Mouse (Mus musculus) stomach, embryonic 15.5 days (tissue): ENCODE measurements around the gene Rtl5. TPM values are rescaled to one million over a fixed set of nuclear protein-coding genes. Genes with fewer than 3 reads are reported as not detected.

Source experiments
- ATAC-seq: fragments of 200-750 bp; cut with Nextera tagmentation; 2 replicates; pipeline ENCODE4 v1.8.0; 2017; ENCODE audit warnings: low read depth, moderate number of reproducible peaks, moderate TSS enrichment; ENCODE audit not compliant: insufficient read depth, low FRiP score
- H3K27ac ChIP-seq: fragments of 300-500 bp; sonication (generic); 2 replicates; pipeline ENCODE4 v1.5.1; 2015; ENCODE audit warnings: mild to moderate bottlenecking, inconsistent platforms
- H3K27me3 ChIP-seq: fragments of 300-500 bp; sonication (generic); replicated peaks from 2 replicates; pipeline ENCODE4 v1.6.1; 2015; ENCODE audit warnings: inconsistent platforms
- H3K36me3 ChIP-seq: fragments of 300-500 bp; sonication (generic); 2 replicates; pipeline ENCODE4 v1.6.1; 2015; ENCODE audit warnings: inconsistent platforms
- H3K4me1 ChIP-seq: fragments of 300-500 bp; sonication (generic); 2 replicates; pipeline ENCODE4 v1.6.1; 2015; ENCODE audit warnings: inconsistent platforms
- H3K4me2 ChIP-seq: fragments of 300-500 bp; sonication (generic); 2 replicates; pipeline ENCODE4 v1.6.1; 2015; ENCODE audit warnings: mild to moderate bottlenecking, inconsistent platforms
- H3K4me3 ChIP-seq: fragments of 300-500 bp; sonication (generic); replicated peaks from 2 replicates; pipeline ENCODE4 v1.5.1; 2015; ENCODE audit warnings: inconsistent platforms
- H3K9ac ChIP-seq: fragments of 300-500 bp; sonication (generic); 2 replicates; pipeline ENCODE4 v1.6.1; 2015; ENCODE audit warnings: inconsistent platforms
- H3K9me3 ChIP-seq: fragments of 300-500 bp; sonication (generic); 2 replicates; pipeline ENCODE4 v1.6.1; 2016; ENCODE audit warnings: inconsistent platforms
- WGBS: fragments of 180-500 bp; shearing (Covaris S2); methylation state at CpG from one replicate; pipeline ENCODE4 v1.1.7; 2015; 5-methylcytosine and 5-hydroxymethylcytosine counted together
- polyA plus RNA-seq: library from polyadenylated mRNA; unstranded; fragments of >200 nt; fragmentation: Nextera tagmentation; extraction: Ambion mirVana; gene quantifications from 2 replicates; pipeline ENCODE4 v1.2.1, GENCODE M21; 2015

Rtl5 gene
- polyA plus RNA-seq, 1 experiment from 2014 or later = 2.5 TPM

DNA sequence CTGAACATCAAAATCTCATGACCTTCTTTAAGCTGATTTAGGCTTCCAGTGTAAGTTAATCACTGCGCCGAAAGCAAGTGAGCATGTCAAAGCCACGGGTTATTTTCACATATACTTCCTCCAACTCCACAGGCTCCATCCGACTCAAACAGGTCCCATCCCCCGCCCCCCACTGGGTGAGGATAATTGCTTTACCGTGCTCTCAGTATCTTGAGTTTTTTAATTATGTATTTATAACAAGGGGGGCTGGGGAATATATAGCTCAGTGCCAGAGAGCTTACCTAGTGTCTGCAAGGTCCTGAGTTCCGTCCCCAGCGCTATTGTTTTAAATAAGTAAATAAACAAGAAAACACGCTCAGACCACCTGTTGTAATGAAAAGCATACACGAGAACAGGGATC is 10.0 kb upstream of the Rtl5 start:
- H3K36me3 ChIP-seq = no peaks in the 10 kb centered on the region
- no peak overlapping the region for H3K4me3 ChIP-seq
- no peaks in the 10 kb centered on the region for H3K9me3 ChIP-seq
- WGBS = 54% methylated on average over 10 of the region's 10 CpGs
- no peak overlapping the region for H3K4me2 ChIP-seq
- no peak overlapping the region for H3K27ac ChIP-seq
- no peaks in the 10 kb centered on the region for H3K4me1 ChIP-seq
- no peaks in the 10 kb centered on the region for H3K27me3 ChIP-seq
- H3K9ac ChIP-seq = no peak overlapping the region
- no peak for ATAC-seq

DNA sequence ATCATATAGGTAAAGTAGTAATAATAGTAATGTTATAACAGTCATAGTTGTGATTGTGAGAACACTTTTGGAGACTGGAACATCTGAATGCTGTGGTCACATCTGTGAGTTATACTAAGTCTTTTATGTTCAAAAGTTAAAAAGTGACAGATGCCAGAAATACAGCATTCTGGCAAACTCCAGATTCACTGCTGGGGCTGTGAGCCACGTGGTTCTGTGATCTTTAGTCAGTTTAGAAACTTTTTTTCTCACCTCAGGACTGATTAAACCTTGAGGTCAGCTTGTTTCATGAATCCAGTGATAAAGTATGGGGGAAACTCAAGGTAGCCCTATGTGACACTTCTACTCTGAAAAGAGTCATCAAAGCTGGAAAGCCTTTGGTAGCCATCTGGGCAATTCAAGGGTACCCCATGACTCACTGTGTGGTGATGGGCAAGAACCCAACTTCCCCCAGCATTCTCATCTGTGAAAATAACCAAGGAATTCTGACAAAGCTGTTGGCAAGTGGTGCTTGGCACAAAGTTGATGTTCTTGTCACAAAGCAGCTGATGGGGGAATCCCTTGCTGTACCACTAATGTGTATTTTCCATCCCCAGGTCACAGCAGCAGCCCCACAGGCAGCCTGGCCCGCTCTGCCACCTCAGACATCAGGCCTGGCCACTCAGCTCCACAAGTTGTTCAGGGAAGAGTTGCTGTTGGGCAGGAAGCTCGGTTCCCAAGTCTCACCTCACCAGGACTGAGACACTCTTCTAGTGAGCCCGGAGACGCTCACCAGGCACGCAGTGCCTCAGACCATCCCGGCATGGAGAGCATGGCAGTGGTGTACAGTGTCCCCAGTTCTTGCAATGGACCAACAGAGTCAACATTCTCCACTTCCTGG is 6.0 kb upstream of the Rtl5 start:
- no peak overlapping the region for H3K4me2 ChIP-seq
- no peak overlapping the region for H3K27ac ChIP-seq
- no peaks in the 10 kb centered on the region for H3K9me3 ChIP-seq
- no peaks in the 10 kb centered on the region for H3K4me1 ChIP-seq
- ATAC-seq = no peak
- H3K36me3 ChIP-seq = no peaks in the 10 kb centered on the region
- H3K27me3 ChIP-seq = no peaks in the 10 kb centered on the region
- H3K4me3 ChIP-seq = no peak overlapping the region
- no peak overlapping the region for H3K9ac ChIP-seq
- 85% methylated on average over 7 of the region's 7 CpGs for WGBS

DNA sequence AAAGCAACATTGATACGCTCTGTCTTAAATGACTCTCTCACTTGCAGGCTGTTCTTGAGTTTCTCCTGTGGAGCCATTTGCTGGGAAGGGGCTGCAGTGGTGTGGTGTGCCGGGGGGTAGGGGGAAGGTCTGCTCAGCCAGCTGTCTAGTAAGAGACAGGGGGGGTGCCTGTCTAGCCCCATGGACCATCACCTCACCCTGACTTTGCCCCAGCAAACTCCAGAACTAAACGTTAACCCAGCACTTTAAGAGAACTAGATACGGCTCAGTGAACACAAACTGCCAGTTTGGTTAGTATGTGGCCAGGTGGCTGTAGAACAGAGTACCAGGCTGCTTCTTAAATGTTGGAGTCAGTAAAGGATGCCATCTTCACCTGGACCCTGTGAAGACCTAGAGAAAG is 4.1 kb upstream of the Rtl5 start:
- ATAC-seq = no peak

DNA sequence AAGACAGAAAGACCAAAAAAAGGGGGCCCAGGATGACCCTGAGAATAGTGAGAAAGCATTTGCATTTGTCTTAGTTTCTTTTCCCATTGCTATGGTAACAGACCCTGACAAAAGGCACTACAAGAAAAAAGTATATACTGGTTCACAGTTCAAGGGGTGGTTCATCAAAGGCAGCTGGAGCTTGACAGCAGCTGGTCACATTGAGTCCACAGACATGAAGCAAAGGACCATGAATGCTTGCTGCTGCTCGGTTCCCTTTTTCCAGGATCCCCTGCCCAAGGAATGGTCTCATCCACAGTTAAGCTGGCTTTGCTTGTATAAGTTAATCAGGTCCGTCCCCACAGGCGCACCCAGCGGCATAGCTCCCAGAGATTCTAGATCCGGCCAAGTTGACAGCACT is 3.3 kb upstream of the Rtl5 start:
- no peak overlapping the region for H3K9ac ChIP-seq
- H3K27ac ChIP-seq = no peak overlapping the region
- H3K4me2 ChIP-seq = no peak overlapping the region
- no peaks in the 10 kb centered on the region for H3K27me3 ChIP-seq
- WGBS = 85% methylated on average over 5 of the region's 5 CpGs
- no peak for ATAC-seq
- no peaks in the 10 kb centered on the region for H3K9me3 ChIP-seq
- H3K36me3 ChIP-seq = no peaks in the 10 kb centered on the region
- no peaks in the 10 kb centered on the region for H3K4me1 ChIP-seq
- no peak overlapping the region for H3K4me3 ChIP-seq

More for the DNA sequence above, 4.1 kb upstream of the Rtl5 start:
- Histone ChIP-seq H3K36me3 (no peaks in the 10 kb centered on the region), H3K27ac (no peak overlapping the region), H3K27me3 (no peaks in the 10 kb centered on the region), H3K4me2 (no peak overlapping the region), H3K4me3 (no peak overlapping the region), H3K4me1 (no peaks in the 10 kb centered on the region), H3K9ac (no peak overlapping the region), H3K9me3 (no peaks in the 10 kb centered on the region)
- 83% methylated on average over 4 of the region's 4 CpGs for whole genome bisulfite sequencing

DNA sequence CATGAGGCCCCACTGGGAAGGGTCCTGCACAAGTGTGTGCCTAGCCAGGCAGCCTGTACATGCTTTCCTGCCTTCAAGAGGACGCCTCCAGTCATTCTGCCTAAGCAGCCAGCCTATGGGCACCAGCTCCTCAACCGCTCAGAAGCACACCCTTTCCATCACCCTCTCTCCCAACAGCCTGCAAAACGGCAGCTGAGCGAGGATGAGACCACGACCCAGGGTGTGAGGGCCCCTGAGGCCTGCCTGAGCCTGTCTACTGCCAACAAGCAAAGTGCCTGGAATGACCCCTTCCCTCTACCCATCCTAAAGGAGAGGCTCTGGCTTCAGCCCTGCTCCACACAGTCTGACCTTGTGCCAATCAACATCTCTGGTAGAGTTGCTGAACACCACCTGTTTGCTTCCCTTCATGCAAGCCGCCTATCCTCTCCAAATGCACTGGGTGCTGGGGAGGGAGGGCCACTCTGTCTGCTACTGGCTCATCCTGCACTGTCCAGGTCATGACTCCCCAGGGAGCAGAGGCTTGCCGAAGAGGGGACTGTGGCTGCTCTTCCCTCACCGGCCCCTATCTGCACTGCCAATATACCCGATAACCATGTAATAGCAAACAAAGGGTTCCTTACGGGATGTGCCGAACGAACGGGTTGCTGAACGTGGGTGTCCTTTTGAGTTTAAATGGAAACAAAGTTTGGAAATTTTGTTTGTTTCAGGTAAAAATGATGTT is 2.7 kb upstream of the Rtl5 start:
- no peak overlapping the region for H3K27ac ChIP-seq
- no peak overlapping the region for H3K9ac ChIP-seq
- H3K9me3 ChIP-seq = no peaks in the 10 kb centered on the region
- WGBS = 85% methylated on average over 14 of the region's 14 CpGs
- H3K4me2 ChIP-seq = no peak overlapping the region
- H3K36me3 ChIP-seq = no peaks in the 10 kb centered on the region
- ATAC-seq = no peak
- H3K4me3 ChIP-seq = no peak overlapping the region
- no peaks in the 10 kb centered on the region for H3K27me3 ChIP-seq
- no peaks in the 10 kb centered on the region for H3K4me1 ChIP-seq

DNA sequence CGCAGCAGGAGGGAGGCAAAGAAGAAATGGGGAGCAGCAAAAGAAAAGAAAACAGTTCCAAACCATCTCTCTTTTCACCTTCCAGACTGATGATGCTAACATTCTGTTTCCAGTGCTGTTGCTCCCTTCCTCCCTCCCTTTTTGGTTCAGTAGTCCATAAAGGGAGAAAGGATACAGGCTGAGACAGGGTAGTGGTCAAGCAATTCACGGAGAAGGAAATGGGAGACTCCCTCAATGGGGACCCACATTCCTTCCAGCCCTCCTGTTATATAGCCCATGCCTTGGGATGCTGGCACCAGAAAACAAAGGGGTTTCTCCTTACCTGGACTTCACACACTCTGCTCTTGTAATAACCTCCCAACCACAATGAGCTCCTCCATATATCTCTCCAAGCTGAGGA is 413 bp upstream of the Rtl5 start:
- H3K9me3 ChIP-seq = no peaks in the 10 kb centered on the region
- no peak overlapping the region for H3K9ac ChIP-seq
- H3K27ac ChIP-seq = peak overlapping the region; percentile 40; the same call in 1 of the 2 replicates
- H3K4me3 ChIP-seq = peak overlapping the region; percentile 48
- no peaks in the 10 kb centered on the region for H3K36me3 ChIP-seq
- H3K4me2 ChIP-seq = peak overlapping the region; percentile 68
- H3K27me3 ChIP-seq = no peaks in the 10 kb centered on the region
- no peak for ATAC-seq
- WGBS = 42% methylated on average over 1 of the region's 2 CpGs
- no peaks in the 10 kb centered on the region for H3K4me1 ChIP-seq

DNA sequence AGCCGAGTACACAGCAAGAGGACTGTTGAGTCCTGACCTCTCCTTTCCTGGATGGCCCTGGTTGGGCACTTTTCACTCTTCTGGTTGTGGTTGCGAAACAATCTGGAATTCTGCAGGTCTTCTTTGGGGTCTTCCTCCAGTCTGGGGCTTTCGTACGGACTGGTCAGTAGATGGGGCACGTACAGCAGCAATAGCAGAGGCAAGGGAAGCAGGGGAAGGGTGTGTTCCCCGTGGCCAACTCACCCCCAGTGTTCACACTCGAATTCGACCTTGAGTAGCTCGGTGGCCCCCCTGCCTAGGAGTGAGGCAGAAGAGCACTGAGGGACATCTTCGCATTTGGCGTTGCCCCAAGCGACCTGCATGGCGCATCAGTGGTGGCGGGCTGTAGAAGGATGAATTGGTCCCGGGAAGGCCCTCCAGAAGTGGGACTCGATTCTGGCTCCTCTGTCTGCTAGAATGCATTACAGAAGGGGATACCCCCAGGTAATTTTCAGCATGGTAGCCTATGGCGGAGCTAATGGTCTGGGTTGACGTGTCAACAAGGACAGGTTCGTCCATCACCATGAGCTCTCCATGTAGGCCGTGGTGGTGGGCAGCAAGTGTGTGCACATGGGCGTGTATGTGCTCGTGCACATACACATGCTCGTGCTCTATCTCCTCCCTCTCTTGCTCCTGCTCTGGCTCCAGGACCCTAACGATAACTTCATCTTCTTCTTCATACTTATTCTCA is 2.1 kb downstream of the Rtl5 start:
- 90% methylated on average over 24 of the region's 24 CpGs for WGBS

DNA sequence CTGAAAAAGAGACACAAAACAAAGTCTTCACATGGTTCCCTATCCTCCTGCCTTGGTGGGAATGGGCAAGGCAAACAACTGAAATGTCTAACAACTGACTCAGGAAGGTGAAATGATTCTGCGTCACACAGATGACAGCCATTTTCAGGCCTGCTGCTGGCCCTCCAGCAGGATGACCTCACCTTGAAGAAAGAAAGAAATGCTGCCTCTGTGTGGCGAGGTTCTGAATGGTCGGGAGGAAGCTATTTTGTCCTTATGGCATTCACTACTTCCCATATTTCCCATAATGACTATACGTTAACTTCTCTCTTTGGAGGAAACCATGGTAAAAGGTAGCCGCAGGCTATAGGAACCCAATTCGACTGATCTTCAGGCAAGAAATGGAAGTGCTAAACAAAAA is 4.0 kb downstream of the Rtl5 start:
- Histone ChIP-seq H3K9me3 (no peaks in the 10 kb centered on the region), H3K36me3 (no peaks in the 10 kb centered on the region), H3K9ac (no peak overlapping the region), H3K4me2 (no peak overlapping the region), H3K4me1 (no peaks in the 10 kb centered on the region), H3K4me3 (no peak overlapping the region), H3K27me3 (no peaks in the 10 kb centered on the region), H3K27ac (no peak overlapping the region)
- WGBS = 76% methylated on average over 6 of the region's 6 CpGs
- no peak for ATAC-seq

More for the DNA sequence above, 2.1 kb downstream of the Rtl5 start:
- Histone ChIP-seq H3K4me2 (no peak overlapping the region), H3K4me3 (no peak overlapping the region), H3K27ac (no peak overlapping the region), H3K4me1 (no peaks in the 10 kb centered on the region), H3K36me3 (no peaks in the 10 kb centered on the region), H3K9ac (no peak overlapping the region), H3K9me3 (no peaks in the 10 kb centered on the region), H3K27me3 (no peaks in the 10 kb centered on the region)
- ATAC-seq = no peak

DNA sequence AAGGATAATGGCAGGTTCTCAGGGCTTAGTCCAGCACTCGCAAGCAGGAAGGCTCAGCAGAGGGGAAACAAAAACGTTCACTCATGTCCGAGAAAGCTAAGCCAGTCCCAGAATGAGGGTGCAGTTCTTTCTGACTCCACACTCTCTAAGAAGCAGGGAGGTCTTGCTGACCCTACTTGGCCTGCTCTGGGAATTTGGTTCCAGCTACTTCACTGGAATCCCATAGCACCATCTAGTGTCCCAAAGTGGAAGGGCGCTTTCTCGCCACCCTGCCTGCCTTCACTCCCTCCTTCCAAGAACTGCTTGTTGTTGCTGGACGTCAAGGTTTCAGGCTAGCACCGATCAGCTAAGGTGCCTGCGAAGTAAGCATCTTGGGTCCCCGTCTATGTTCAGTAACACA is 5.0 kb downstream of the Rtl5 start:
- Histone ChIP-seq H3K9me3 (no peaks in the 10 kb centered on the region), H3K27me3 (no peaks in the 10 kb centered on the region), H3K4me1 (no peaks in the 10 kb centered on the region), H3K27ac (no peak overlapping the region), H3K9ac (no peak overlapping the region), H3K36me3 (no peaks in the 10 kb centered on the region), H3K4me2 (no peak overlapping the region), H3K4me3 (no peak overlapping the region)
- ATAC-seq = no peak
- 22% methylated on average over 9 of the region's 9 CpGs for WGBS

DNA sequence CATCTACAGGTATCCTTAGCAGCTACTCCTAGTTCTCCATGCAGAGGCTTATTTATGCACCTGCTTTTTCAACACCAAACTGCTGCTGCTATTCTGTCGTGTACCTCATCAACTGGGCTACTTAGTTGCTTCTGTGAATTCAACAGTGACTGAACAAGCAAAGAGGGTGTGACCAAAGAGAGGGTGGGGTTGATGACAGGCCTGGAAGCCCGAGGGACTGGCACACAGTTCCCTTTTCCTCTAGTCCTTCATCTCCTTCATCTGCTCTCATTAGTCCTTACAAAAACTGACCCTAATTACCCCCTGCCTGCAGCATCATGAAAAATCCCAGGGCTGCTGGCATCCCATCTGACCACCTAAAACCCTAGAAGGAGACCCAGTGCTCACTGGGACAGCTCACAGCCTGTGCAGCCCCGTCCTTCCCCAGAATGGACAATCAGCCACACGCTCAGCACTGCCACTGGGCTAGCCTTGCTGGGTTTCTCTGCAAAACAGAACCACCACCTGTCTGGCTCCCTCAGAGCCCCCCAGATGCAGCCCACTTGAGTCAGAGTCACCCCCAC is 5.8 kb downstream of the Rtl5 start:
- H3K9ac ChIP-seq = no peak overlapping the region
- no peaks in the 10 kb centered on the region for H3K4me1 ChIP-seq
- no peak overlapping the region for H3K4me3 ChIP-seq
- 53% methylated on average over 4 of the region's 4 CpGs for WGBS
- H3K27me3 ChIP-seq = no peaks in the 10 kb centered on the region
- no peaks in the 10 kb centered on the region for H3K36me3 ChIP-seq
- H3K9me3 ChIP-seq = no peaks in the 10 kb centered on the region
- H3K27ac ChIP-seq = no peak overlapping the region
- ATAC-seq = no peak
- no peak overlapping the region for H3K4me2 ChIP-seq

DNA sequence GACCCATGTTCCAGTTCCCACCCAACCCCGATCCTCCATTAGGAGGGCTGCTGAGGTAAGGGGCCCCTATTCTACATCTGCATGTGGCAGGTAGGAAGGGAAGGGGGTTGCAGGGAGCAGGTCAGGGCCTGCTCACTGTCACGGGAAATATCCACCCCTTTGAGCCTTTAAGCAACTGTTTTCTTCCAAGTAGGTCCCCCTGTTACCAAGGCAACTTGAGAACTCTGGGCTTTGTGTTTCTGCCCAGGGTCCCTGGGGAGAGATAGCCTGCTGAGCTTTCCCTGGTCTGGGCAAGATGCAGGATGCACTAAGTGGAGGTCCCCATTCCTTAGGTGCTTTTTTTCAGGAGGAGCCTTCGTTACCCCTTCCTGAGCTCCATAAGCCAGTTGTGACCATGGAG is 7.0 kb downstream of the Rtl5 start:
- Histone ChIP-seq H3K9ac (no peak overlapping the region), H3K4me2 (no peak overlapping the region), H3K9me3 (no peaks in the 10 kb centered on the region), H3K4me1 (no peaks in the 10 kb centered on the region), H3K36me3 (no peaks in the 10 kb centered on the region), H3K4me3 (no peak overlapping the region), H3K27ac (no peak overlapping the region), H3K27me3 (no peaks in the 10 kb centered on the region)
- ATAC-seq = no peak
- WGBS = 62% methylated on average over 3 of the region's 3 CpGs

DNA sequence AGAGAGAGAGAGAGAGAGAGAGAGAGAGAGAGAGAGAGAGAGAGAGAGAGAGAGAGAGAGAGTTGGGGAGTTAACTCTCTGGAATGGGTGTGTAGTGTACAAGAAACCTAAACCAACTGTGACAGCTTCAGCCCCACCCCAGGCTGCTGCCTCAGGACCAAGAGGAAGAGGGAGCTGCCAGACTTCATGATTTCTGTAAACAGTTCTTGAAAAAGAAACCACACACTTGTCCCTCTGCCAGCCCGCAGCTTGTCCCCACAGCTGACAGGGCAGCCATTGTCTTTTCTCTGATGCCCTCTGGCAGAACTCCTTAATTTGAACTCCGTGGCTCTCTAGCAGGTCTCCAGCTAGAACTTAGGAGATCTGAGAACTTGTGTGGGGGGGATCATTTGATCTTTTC is 10.2 kb downstream of the Rtl5 start:
- H3K27ac ChIP-seq = no peak overlapping the region
- H3K27me3 ChIP-seq = no peaks in the 10 kb centered on the region
- H3K4me3 ChIP-seq = no peak overlapping the region
- 26% methylated on average over 2 of the region's 2 CpGs for WGBS
- no peaks in the 10 kb centered on the region for H3K4me1 ChIP-seq
- H3K9ac ChIP-seq = no peak overlapping the region
- H3K9me3 ChIP-seq = no peaks in the 10 kb centered on the region
- ATAC-seq = no peak
- H3K4me2 ChIP-seq = no peak overlapping the region
- no peaks in the 10 kb centered on the region for H3K36me3 ChIP-seq
